Mouse (Mus musculus) kidney, adult 2 months (tissue): ENCODE results near the gene Madd.

Experiments used
- CTCF ChIP-seq: fragments of 200-500 bp; conservative IDR thresholded peaks from 2 replicates; pipeline ENCODE4 v1.5.1; 2011; ENCODE audit warnings: low read depth, mild to moderate bottlenecking, control low read depth, low read length, moderate library complexity, mixed read lengths; ENCODE audit not compliant: insufficient read depth, insufficient read length
- POLR2A ChIP-seq: fragments of 200-500 bp; IDR thresholded peaks from one replicate; pipeline ENCODE4 v1.6.1; 2011; ENCODE audit warnings: low read depth, low read length, control low read depth

- TF ChIP-seq CTCF: no peak
- TF ChIP-seq POLR2A: no peak
These were observed 62.6 kb downstream of the Madd start for GRCm38 (mm10) chr2:91121011-91121410.
